Mouse (Mus musculus) adrenal gland, postnatal 14 days (tissue): Measurements from ENCODE around the gene Nipsnap3b. TPM values are rescaled to one million over a fixed set of nuclear protein-coding genes. Genes with fewer than 3 reads are reported as not detected.

Source experiments
- DNase-seq: peaks from one replicate; pipeline ENCODE4 v3.0.0; 2021; ENCODE audit warnings: mixed read lengths
- long read RNA-seq, 2 experiments: library from polyadenylated mRNA; stranded (forward); transcript quantifications; one replicate each; pipeline ENCODE4 v2.0.0; 2021
- total RNA-seq: library from RNA; stranded (reverse); gene quantifications from 2 replicates; pipeline ENCODE4 v1.2.3, GENCODE M21; 2021

Gene Nipsnap3b
- 34.4 and 45.2 TPM in 2 replicates for total RNA-seq
- long read RNA-seq, experiment 1, transcript Nipsnap3b-201 (6 exons, 1,552 nt): major isoform, 95 of 104 reads
- long read RNA-seq, experiment 1, partial matches to known transcripts: 2 of 104 reads
- long read RNA-seq, experiment 1, other reads (novel, unspliced or antisense): 3 of 104 reads
- long read RNA-seq, experiment 2, transcript Nipsnap3b-201 (6 exons, 1,552 nt): major isoform, 61 of 66 reads
- long read RNA-seq, experiment 2, partial matches to known transcripts: 0 of 66 reads
- long read RNA-seq, experiment 2, other reads (novel, unspliced or antisense): 4 of 66 reads

DNA sequence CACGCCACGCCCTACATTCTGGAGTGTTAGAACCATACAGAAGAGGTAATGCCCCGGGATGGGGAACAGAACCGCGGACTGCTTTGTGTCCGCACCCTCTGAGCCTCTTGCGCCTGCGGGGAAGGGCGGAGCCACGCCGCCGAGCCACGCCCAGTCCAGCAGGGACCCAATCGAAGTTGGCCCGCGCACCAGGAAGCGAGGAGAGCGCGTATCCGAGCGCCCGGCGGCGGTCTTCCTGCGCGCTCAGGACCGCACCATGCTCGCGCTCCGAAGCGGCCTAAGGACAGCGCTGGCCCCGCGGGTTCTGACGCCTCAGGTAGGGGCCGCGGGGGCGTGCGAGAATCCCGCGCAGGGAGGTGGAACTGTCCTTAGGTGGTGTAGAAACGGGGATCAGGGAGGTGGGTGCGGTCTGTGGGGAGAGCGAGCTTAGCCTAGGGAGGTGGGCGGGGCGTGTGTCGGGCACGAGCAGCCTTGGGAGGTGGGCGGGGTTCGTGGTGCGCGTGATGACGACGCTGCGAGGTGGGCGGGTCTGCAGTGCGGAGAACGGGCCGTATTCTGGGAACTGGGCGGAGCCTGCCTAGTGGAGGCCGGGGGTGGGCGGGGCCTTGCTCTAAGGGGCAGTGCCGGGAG is at the start of gene Nipsnap3b:
Gene Nipsnap3b (plus strand): TSS at position 149 of the 630 bp plus-strand sequence.
- peak; percentile 99 for DNase-seq

GRCm38 (mm10) chr4:52964247-52964646 is 47.4 kb upstream of the Nipsnap3b start, which contains the start of gene Olfr270:
Gene Olfr270, plus strand, starts transcription at chr4:52964547.
- DNase-seq: no peak

- DNase-seq: no peak
These were observed 26.5 kb upstream of the Nipsnap3b start for GRCm38 (mm10) chr4:52985216-52985615.

- no peak for DNase-seq
These were observed 25.4 kb upstream of the Nipsnap3b start for GRCm38 (mm10) chr4:52986266-52986665.

DNA sequence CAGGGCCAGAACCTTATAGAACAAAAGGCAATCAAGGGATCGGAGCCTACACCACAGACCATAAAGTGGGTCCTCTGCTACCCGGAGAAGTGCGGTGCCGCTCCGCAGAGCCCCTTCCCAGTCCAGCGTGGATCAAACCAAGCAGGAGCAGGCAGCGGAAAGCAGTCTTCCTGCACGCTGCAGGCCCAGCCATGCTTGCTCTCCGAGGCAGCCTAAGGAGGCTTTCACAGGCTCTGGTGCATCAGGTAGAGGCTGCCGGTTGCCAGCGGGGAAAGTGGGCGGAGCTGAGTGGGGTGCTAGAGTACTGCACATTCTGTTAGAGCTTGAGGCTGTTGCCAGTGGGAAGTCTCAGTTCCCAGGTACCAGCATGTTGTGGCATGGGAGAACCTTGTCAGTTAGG is 22.4 kb upstream of the Nipsnap3b start, which contains the start of gene Nipsnap3a:
Gene Nipsnap3a (plus strand): TSS at position 25 of the 400 bp plus-strand sequence.
- DNase-seq: peak; percentile 9

DNA sequence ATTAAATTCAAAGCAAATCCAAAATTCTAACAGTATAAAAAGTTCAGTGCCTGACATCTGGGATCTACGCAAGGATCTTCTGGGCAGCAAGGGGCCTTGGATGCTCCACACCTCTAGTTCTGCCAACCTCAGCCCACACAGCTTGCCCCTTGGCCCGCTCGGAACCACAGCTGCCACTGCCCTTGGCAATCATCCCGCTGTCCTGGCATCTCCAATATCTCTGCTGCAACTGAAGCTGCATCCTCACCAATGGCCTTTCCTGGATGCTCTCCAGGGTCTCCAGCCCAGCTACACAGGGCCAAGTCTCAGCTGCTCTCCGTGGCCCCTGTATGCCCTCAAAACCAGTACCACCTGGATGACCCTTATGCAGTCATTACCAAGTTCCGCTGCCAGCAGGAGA is 12.2 kb upstream of the Nipsnap3b start:
- DNase-seq: no peak

- DNase-seq: no peak
These were observed 11.5 kb upstream of the Nipsnap3b start for GRCm38 (mm10) chr4:53000154-53000553.

DNA sequence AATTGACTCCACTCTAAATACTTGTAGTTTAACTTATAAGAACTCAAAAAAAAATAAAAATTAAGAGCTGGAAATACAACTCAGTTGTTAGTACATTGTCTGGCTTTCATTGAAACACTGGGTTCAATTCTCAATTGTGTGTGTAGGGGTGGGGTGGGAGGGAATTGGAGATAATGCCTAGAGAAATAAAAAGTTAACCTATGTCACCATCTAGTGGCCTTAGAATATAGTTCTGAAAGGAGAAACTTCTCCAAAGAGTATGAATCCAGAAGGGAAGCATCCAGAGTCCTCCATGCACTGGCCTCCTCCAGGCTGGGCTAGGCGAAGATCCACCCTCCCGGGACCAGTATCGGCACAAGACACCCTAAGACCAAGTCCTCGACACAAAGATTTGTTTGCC is 2.5 kb upstream of the Nipsnap3b start:
- DNase-seq: no peak

DNA sequence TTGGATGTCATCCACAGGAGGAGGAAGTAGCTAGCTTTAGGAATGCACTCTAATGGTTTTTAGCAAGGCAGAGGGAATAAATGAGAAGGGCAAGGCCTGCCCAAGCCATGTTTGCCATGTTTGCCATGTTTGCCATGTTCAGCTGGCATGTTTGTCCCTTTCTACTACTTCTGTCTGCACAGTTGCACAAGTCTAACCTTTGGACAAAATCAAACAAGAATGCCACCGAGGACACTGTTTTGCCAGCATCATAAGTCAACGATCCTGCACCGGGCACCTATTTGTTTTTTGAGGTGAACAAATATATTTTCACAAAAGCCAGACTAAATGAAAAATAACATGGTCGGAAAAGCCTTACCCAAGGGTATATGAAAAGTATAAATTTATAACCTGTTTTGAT is 1.8 kb upstream of the Nipsnap3b start:
- no peak for DNase-seq

DNA sequence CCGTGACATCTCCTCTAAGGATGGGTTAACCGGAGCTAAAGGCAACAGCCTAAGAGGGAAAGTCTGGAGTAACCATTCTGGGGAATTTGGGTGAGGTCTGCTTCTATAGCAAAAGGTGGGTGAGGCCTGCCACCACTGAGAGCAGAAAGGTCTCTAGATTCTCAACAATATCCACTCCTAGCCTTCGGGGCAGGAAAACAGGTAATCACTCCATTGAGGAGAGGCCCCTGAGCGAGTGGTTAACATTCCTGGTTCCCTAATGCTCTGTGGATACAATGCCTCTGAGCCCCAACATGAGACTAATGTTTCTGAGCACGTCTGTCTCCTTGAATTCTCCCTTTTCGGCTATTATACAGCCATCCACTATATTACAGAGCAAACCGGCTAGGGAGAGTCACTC is 2.7 kb downstream of the Nipsnap3b start:
- no peak for DNase-seq

GRCm38 (mm10) chr4:53015024-53015423 is 3.3 kb downstream of the Nipsnap3b start:
- no peak for DNase-seq

DNA sequence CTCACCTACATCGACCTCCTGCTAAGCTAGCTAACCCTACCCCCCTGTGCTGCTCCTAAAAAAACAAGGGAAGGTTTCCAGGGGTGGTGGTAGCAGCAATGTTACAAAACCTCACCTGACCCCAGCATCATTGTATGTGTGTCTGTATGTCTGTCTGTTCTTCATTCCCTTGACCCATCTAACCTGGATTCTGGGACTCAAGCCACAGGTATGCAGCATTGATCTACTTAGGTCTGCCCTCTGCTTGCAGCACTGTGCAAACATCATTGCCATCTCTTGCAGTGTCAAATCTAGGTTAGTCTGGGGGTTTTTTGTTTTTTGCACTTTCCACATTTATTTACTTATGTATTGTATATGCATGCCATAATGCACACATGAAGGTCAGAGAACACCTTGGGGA is 6.7 kb downstream of the Nipsnap3b start:
- DNase-seq: no peak

DNA sequence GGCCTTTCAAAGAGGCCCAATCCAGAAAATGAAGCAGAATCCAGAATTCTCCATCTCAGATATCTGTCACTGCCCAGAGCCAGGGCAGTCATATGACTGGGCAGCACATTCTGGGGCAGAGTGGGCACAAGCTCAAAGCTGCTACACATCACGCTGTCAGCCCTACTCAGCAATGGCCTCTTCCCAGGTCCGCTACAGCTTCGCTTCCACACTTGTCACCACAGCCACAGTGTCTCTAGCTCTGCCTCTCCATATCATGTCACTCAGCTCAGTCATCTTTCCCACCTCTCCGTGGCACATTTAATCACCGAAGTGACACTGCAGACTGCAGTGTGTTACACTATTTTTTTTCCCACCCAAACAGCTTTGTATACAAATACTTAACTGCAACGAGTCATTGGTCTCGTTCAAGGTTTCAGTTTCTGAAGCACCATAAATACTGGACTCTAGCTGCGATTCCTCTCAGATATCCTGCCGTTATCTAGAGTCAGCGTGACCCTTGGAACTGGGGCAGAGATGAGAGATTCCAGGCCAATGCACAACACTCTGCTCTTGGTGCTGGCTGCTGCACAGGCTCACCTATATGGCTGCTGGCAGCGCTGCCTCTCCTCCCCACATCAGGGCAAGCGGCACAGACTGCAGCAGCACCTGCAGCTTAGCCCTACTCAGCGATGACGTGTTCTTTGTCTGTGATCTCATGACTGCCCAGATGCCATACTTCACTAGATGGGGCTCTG is 11.7 kb downstream of the Nipsnap3b start:
- DNase-seq: no peak

GRCm38 (mm10) chr4:53024397-53024796 is 12.7 kb downstream of the Nipsnap3b start:
- no peak for DNase-seq

DNA sequence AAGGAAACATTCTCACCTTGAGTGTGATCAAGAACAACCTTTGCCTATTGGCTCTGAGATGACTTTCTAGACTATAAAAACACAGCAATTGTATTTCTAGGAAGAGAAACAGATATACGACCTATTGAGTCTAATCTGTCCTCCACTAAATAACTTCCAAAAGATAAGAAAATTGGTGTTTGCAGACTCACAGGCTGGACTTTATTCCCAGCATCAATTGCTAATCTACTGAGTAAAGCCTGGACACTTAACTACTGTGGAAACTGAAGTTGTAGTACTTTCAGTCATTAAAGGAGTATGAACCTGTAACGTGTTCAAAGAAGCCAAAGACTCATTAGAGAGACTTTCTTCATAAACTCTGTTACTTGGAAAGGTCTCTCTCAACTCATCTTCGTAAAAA is 16.1 kb downstream of the Nipsnap3b start:
- DNase-seq: no peak

DNA sequence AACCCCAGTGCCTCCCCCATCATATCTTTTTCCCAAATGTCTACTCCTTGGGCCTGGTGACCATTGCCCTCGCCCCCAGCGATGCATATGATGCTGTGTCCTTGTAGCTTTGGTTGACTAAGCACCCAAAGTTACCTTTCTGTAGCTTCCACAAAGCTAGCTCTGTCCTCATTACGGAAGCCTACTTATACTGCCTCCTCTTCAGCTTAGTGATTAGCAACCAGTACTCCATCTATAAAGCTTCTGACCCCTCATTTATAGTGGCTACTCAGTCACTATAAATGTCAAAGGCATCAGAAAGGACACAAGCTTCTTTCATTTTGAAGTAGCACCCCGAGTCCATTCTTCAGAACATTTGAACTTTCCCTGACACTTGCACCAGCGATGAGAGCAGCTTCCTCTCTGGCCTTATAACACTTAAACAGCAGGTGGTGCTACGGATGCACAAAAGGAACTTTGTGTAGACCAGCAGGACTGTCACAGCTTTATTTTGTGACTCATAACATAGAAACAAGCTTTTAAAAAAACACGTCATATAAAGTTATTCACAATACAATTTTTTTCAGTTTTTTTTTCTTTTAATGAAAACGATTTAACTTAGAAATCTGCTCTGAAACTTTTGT is 18.8 kb downstream of the Nipsnap3b start:
- DNase-seq: no peak

DNA sequence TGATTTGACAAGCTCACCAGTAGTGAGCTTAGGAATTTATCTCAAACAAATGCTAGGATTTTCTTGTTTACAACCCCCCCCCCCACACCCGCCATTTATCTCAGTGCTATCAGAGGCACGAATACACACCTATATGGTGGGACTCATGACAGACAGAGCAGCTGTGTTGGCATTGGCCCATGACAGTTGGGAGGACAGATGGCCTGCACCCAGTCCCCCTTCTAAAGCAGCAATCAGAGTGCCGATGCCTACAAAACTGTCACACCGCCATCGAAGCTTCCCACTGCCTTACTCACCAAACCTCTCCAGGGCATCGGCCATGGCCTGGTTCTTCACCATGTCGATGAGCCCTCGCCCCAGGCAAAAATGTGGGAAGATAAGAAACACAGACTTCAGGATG is 32.1 kb downstream of the Nipsnap3b start:
- no peak for DNase-seq

DNA sequence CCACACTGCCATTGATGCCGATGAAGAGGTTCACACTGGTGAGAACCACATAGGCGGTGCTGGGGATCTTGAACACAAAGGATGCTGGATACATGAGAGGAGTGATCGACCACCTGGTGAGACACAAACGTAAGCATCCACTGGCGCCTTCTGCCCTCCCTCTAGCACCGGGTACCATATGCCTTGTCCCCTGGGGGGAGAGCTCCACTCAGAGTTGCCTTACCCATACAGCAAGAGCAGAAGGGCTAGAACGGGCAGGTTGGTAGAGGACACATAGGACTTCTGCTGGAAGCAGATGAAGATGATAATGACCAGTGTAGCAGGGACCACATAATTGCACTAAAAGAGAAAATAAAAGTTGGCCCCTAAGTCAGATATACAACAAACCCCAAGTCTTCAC is 34.1 kb downstream of the Nipsnap3b start:
- DNase-seq: no peak

DNA sequence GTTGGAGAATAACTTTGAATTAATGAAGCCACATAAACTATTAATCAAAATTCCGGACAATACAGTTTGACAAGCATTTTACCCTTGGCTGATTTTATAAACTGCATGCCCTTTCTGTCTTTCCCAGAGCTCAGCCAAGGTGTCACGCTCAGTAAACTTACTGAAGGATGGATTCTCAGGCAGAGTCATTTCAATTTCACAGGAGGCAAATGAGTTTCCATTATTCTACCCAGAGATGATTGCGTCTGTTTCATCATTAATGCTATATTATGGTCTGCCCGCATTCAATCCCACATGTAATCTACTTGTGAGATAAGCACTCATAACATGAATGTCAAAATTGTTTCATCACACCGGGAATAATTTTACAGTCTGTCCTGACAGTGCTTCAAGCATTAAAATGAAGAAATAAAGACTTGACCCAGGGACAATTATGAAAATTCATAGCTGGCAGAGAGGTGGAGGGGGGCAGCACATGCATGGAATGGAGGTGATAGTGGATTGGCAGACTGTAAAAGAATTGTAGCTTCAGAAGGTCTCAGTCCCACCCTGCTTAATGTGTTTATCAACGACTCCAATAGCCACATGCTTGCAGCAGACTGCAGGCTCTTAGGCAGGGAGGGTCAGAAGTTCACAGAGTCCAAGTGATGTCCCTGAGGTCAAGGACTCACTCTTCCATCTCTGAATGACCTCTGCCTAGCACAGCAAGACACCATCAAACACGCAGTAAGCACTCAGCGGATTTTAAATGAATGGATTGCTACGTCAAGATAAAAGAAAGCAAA is 34.8 kb downstream of the Nipsnap3b start:
- no peak for DNase-seq

- DNase-seq: no peak
These were observed 50.8 kb downstream of the Nipsnap3b start for GRCm38 (mm10) chr4:53062301-53063008.
